Mouse (Mus musculus) right cerebral cortex, postnatal 25 days (tissue): ENCODE measurements around the gene Epsti1.
A peak's percentile ranks its signal among the peaks of the same experiment; 100 is the strongest.

Source experiments
- DNase-seq: peaks from one replicate; pipeline ENCODE4 v3.0.0; 2022

Gene Epsti1

GRCm38 (mm10) chr14:77923076-77923865 is 19.2 kb downstream of the Epsti1 start:
- no peak for DNase-seq

- no peak for DNase-seq
Observed at GRCm38 (mm10) chr14:77925414-77925813, 21.4 kb downstream of the Epsti1 start.

GRCm38 (mm10) chr14:77926718-77927117 is 22.7 kb downstream of the Epsti1 start:
- DNase-seq = no peak

GRCm38 (mm10) chr14:77928021-77928420 is 24.0 kb downstream of the Epsti1 start:
- peak; percentile 47 for DNase-seq

- DNase-seq = no peak
Observed at GRCm38 (mm10) chr14:77928653-77929052, 24.6 kb downstream of the Epsti1 start.

GRCm38 (mm10) chr14:77929139-77929678 is 25.2 kb downstream of the Epsti1 start:
- DNase-seq = no peak

GRCm38 (mm10) chr14:77932150-77933047 is 28.4 kb downstream of the Epsti1 start:
- DNase-seq = no peak

- no peak for DNase-seq
Observed at GRCm38 (mm10) chr14:77933243-77933642, 29.2 kb downstream of the Epsti1 start.

- no peak for DNase-seq
Observed at GRCm38 (mm10) chr14:77934431-77934830, 30.4 kb downstream of the Epsti1 start.

GRCm38 (mm10) chr14:77941105-77941504 is 37.1 kb downstream of the Epsti1 start:
- no peak for DNase-seq

- no peak for DNase-seq
Observed at GRCm38 (mm10) chr14:77942235-77942634, 38.2 kb downstream of the Epsti1 start.

- DNase-seq = no peak
Observed at GRCm38 (mm10) chr14:77942793-77943558, 38.9 kb downstream of the Epsti1 start.

GRCm38 (mm10) chr14:77961741-77962140 is 57.7 kb downstream of the Epsti1 start:
- no peak for DNase-seq

- no peak for DNase-seq
Observed at GRCm38 (mm10) chr14:77963525-77963924, 59.5 kb downstream of the Epsti1 start.

- DNase-seq = no peak
Observed at GRCm38 (mm10) chr14:77971355-77971754, 67.3 kb downstream of the Epsti1 start.

GRCm38 (mm10) chr14:77974221-77974620 is 70.2 kb downstream of the Epsti1 start:
- peak; percentile 33 for DNase-seq

- no peak for DNase-seq
Observed at GRCm38 (mm10) chr14:77975702-77976101, 71.7 kb downstream of the Epsti1 start.

GRCm38 (mm10) chr14:77981516-77981915 is 77.5 kb downstream of the Epsti1 start:
- DNase-seq = no peak

GRCm38 (mm10) chr14:77997731-77998130 is 93.7 kb downstream of the Epsti1 start:
- no peak for DNase-seq

- DNase-seq = no peak
Observed at GRCm38 (mm10) chr14:78004486-78004885, 100.4 kb downstream of the Epsti1 start.

GRCm38 (mm10) chr14:78008019-78008418 is 104.0 kb downstream of the Epsti1 start:
- no peak for DNase-seq

- no peak for DNase-seq
Observed at GRCm38 (mm10) chr14:78011808-78012207, 107.8 kb downstream of the Epsti1 start.
